Mouse (Mus musculus) stomach, embryonic 16.5 days (tissue): ENCODE measurements around the gene Morc3. TPM values are rescaled to one million over a fixed set of nuclear protein-coding genes. Genes with fewer than 3 reads are reported as not detected.

Source experiments
- ATAC-seq: fragments of 200-750 bp; cut with Nextera tagmentation; 2 replicates; pipeline ENCODE4 v1.8.0; 2017; ENCODE audit warnings: moderate number of reproducible peaks, moderate TSS enrichment; ENCODE audit not compliant: insufficient read depth, low FRiP score
- H3K27ac ChIP-seq: fragments of 300-500 bp; sonication (generic); 2 replicates; pipeline ENCODE4 v1.5.1; 2014; ENCODE audit warnings: low read length
- H3K27me3 ChIP-seq: fragments of 300-500 bp; sonication (generic); 2 replicates; pipeline ENCODE4 v1.6.1; 2014; ENCODE audit warnings: low read length, control low read depth, mixed read lengths; ENCODE audit not compliant: control insufficient read depth, insufficient read depth
- H3K36me3 ChIP-seq: fragments of 300-500 bp; sonication (generic); 2 replicates; pipeline ENCODE4 v1.6.1; 2014; ENCODE audit warnings: low read length; ENCODE audit not compliant: control insufficient read depth, insufficient read depth
- H3K4me1 ChIP-seq: fragments of 300-500 bp; sonication (generic); 2 replicates; pipeline ENCODE4 v1.6.1; 2014; ENCODE audit warnings: low read length, control low read depth, mixed read lengths; ENCODE audit not compliant: control insufficient read depth, insufficient read depth
- H3K4me2 ChIP-seq: fragments of 300-500 bp; sonication (generic); 2 replicates; pipeline ENCODE4 v1.6.1; 2014; ENCODE audit warnings: low read depth, low read length, mixed read lengths
- H3K4me3 ChIP-seq: fragments of 300-500 bp; sonication (generic); replicated peaks from 2 replicates; pipeline ENCODE4 v1.5.1; 2014; ENCODE audit warnings: mild to moderate bottlenecking, low read length
- H3K9ac ChIP-seq: fragments of 300-500 bp; sonication (generic); 2 replicates; pipeline ENCODE4 v1.6.1; 2014; ENCODE audit warnings: low read length
- H3K9me3 ChIP-seq: fragments of 300-500 bp; sonication (generic); replicated peaks from 2 replicates; pipeline ENCODE4 v1.6.1; 2016; ENCODE audit warnings: low read length, control low read depth; ENCODE audit not compliant: control insufficient read depth
- WGBS: fragments of 180-500 bp; shearing (Covaris S2); extraction: QIAGEN DNeasy Blood & Tissue Kit; methylation state at CpG from one replicate; pipeline ENCODE4 v1.1.7; 2014; 5-methylcytosine and 5-hydroxymethylcytosine counted together
- polyA plus RNA-seq: library from polyadenylated mRNA; unstranded; fragments of >200 nt; fragmentation: Nextera tagmentation; extraction: Ambion mirVana; gene quantifications from 2 replicates; pipeline ENCODE4 v1.2.1, GENCODE M21; 2015

Morc3 gene
- polyA plus RNA-seq, 1 experiment from 2014 or later = 34.8 TPM

DNA sequence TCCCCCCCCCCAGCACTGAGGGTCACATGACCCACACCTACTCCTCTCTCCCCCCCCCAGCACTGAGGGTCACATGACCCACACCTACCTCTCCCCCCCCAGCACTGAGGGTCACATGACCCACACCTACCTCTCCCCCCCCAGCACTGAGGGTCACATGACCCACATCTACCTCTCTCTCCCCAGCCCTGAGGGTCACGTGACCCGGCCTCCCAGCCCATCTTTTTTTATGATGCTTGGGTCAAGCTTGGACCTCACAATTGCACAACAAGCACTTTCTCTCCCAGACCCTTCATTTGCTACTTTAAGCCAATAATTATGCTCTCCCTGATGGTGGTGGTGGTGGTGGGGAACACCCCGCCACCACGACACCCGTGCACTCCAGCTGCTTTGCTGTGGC, 36.5 kb upstream of the Morc3 start:
- Histone ChIP-seq H3K4me3 (no peak overlapping the region), H3K4me2 (no peak overlapping the region), H3K36me3 (peaks cover 3% of the 10 kb centered on the region; the same call in 1 of the 2 replicates), H3K27me3 (no peaks in the 10 kb centered on the region), H3K9me3 (no peaks in the 10 kb centered on the region), H3K4me1 (peaks cover 19% of the 10 kb centered on the region), H3K9ac (no peak overlapping the region), H3K27ac (no peak overlapping the region)
- WGBS = 94% methylated on average over 5 of the region's 5 CpGs
- no peak for ATAC-seq

DNA sequence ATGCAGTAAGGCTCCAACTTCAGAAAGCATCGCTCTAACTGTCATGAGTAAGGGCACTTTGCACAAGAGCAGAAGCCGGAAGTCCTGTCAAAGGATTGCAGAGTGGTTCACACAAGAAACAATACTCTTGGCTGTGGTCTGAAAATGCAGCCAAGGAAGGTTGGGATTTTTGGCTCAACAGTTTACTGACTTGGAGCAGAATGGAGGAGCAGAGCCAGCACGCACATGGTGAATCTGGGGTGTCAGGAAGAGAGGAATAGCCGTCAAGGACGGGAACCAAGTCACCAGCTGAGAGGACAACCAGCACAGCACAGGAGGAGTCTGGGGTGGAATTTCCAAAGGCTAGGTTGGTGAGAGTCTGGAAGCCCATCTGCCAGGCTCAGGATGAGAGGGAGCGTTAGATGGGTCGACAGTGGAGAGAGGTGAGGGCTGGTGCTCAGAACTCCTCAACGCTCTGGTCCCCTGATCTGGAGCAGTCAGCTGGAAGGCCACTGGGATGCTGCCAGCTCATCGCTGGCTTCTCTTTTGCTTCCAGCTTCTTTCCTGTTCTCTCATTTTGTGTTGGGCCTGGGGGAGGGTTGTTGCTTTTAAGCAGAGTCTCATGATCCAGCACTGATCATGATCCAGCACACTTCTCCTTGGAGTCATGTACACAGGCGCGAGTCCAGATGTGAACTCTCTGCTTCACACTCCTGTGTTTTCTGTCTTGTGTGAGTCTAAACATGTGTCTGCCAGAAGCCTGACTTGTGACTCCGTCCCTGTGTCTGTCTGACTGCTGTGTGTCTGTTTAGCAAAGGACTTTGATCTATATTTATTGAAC, 34.7 kb upstream of the Morc3 start:
- Histone ChIP-seq H3K4me3 (no peak overlapping the region), H3K27ac (peak overlapping the region; percentile 70), H3K36me3 (peaks cover 10% of the 10 kb centered on the region), H3K4me1 (peaks cover 19% of the 10 kb centered on the region), H3K27me3 (no peaks in the 10 kb centered on the region), H3K9ac (no peak overlapping the region), H3K9me3 (no peaks in the 10 kb centered on the region), H3K4me2 (no peak overlapping the region)
- peak; percentile 55; the same call in 1 of the 2 replicates for ATAC-seq
- 64% methylated on average over 12 of the region's 12 CpGs for WGBS

DNA sequence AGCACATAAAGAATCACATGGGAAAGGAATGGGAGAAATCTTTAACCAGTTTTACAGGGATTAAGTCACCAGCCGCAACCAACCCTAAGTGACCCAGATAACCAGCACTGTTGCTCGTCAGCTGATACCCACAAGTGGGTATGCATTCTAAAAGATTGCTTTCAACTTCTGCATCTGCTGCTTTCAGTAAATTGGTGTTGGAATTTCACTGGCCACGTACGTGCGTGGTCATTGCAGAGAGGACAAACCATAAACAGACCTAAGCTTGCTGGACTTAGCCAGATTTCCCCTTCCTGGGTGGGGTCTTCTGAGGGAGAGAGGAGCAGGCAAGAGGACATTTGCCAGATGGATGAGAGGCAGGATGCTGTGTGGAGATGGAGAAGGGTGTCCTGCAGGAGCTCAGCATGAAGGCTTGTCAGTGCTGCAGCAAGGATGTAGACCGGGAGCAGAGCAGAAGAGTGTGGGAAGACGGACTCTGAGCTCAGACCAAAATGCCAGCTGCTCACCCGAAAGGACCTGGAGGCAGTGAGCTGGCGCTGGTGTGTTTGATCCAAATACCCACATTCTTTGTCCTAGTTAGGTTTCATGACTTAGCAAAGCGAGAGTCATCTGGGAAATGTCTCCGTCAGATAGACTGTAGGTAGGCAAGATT, 34.0 kb upstream of the Morc3 start:
- no peak overlapping the region for H3K4me3 ChIP-seq
- peaks cover 10% of the 10 kb centered on the region for H3K36me3 ChIP-seq
- no peaks in the 10 kb centered on the region for H3K27me3 ChIP-seq
- H3K4me2 ChIP-seq = no peak overlapping the region
- H3K27ac ChIP-seq = peak overlapping the region; percentile 70
- H3K4me1 ChIP-seq = peaks cover 17% of the 10 kb centered on the region
- H3K9ac ChIP-seq = no peak overlapping the region
- 65% methylated on average over 11 of the region's 11 CpGs for WGBS
- no peaks in the 10 kb centered on the region for H3K9me3 ChIP-seq
- ATAC-seq = peak; percentile 30; the same call in 1 of the 2 replicates

DNA sequence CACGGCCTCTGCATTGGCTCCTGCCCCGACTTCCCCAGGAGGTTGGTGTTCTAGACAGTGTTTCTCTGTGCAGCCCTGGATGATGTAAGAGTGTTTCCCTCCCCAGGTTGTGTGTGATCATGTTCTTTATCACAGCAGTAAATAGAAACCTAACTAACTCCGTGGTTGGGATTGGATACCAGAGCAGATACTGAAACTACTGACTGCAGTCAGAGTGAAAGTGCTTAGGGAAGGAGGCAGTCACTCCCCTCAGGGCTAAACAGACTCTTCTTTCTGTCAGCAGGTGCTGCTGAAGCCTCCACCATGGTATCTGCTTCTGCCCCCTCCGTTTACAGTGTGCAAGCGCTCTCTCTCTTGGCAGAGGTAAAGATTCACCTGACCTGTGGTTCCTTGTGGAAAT, 33.3 kb upstream of the Morc3 start:
- Histone ChIP-seq H3K36me3 (peaks cover 10% of the 10 kb centered on the region), H3K9ac (no peak overlapping the region), H3K4me2 (no peak overlapping the region), H3K4me1 (peaks cover 16% of the 10 kb centered on the region), H3K27ac (no peak overlapping the region), H3K4me3 (no peak overlapping the region), H3K27me3 (no peaks in the 10 kb centered on the region), H3K9me3 (no peaks in the 10 kb centered on the region)
- no peak for ATAC-seq
- 67% methylated on average over 5 of the region's 5 CpGs for WGBS

DNA sequence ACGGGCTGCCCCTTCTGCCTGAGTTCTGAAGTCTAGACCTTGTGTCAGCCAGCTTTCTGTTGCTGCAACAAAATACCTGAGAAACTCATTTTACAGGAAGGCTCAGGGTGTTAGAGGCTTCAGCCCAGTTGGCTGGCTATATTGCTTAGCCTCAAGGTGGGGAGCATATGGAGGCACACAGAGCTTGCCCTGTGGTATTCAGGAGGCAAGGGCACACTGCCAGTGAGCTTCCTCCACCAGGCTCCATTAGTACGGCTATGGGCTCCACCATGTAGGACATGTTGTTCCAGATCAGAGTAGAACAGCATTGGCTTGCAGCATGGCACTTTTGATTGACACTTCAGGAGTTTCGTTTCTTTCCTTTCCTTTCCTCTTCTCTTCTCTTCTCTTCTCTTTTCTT, 32.9 kb upstream of the Morc3 start:
- H3K27ac ChIP-seq = no peak overlapping the region
- peaks cover 16% of the 10 kb centered on the region for H3K4me1 ChIP-seq
- peaks cover 10% of the 10 kb centered on the region for H3K36me3 ChIP-seq
- no peak for ATAC-seq
- H3K9ac ChIP-seq = no peak overlapping the region
- no peak overlapping the region for H3K4me2 ChIP-seq
- H3K9me3 ChIP-seq = no peaks in the 10 kb centered on the region
- no peak overlapping the region for H3K4me3 ChIP-seq
- 87% methylated on average over 3 of the region's 3 CpGs for WGBS
- no peaks in the 10 kb centered on the region for H3K27me3 ChIP-seq

DNA sequence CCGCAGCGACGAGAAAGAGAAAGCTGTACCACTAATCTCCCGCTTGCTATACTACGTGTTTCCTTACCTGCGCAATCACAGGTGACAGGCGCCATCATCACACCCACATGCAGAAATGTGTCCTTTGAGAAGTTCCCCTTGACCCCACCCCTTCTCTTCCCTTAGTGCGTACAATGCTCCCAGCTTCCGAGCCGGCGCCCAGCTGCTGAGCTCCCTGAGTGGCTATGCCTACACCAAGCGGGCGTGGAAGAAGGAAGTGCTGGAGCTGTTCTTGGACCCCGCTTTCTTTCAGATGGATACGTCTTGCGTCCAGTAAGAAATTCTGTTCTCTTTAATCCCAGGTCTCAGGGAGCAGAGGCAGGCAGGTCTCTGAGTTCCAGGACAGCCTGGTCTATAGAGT, 32.0 kb upstream of the Morc3 start:
- 93% methylated on average over 16 of the region's 16 CpGs for WGBS
- no peak overlapping the region for H3K4me3 ChIP-seq
- H3K4me1 ChIP-seq = peaks cover 16% of the 10 kb centered on the region
- no peak overlapping the region for H3K9ac ChIP-seq
- no peak overlapping the region for H3K27ac ChIP-seq
- H3K9me3 ChIP-seq = no peaks in the 10 kb centered on the region
- no peaks in the 10 kb centered on the region for H3K27me3 ChIP-seq
- H3K36me3 ChIP-seq = peaks cover 10% of the 10 kb centered on the region
- no peak for ATAC-seq
- no peak overlapping the region for H3K4me2 ChIP-seq

DNA sequence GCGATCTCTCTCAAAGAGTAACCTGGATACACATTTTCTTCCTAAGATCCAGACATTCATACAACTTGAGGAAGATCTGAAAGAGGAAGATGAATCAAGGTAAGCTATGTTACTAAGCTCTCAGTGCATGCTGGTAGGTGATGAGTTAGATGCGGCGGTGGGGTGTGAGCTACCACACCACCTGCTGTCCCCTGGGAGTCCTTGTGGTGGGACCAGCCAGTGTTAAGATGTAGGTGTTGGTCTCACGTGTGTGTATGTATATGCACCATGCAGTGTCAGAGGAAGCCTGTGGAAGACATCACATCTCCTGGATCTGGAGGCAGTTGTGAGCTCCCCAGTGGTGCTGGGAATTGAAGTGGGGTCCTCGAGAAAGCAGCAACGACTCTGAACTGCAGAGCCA, 24.8 kb upstream of the Morc3 start:
- H3K27ac ChIP-seq = peak overlapping the region; percentile 73; the same call in 1 of the 2 replicates

DNA sequence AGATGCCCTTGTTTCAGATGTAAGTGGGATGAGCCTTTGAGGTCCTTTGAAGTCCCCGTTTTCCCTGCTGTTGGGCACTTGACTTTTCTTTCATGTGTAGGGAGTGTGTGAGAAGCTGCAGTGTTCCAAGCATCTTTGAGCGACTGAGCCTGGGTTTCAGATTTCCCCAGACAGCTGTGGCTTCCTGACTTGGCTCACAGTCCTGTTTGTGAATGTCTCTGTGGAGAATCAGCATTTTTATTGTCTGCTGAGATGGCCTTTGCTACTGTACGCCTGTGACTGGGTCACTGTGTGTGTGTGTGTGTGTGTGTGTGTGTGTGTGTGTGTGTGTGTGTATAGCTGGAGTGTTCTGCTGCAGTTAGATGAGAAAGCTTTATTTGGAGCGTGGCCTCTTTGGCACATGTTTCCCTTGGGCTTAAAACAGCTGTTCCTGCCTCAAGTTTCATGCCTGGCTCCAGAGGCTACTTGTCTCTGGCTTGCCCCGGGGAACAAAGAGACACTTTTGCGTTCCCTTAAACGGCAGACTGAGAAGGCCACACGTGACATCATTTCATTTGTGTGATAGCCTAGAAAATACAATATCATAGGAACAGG, 23.9 kb upstream of the Morc3 start:
- WGBS = 26% methylated on average over 8 of the region's 8 CpGs
- peaks cover 10% of the 10 kb centered on the region; the same call in 1 of the 2 replicates for H3K36me3 ChIP-seq
- peaks cover 18% of the 10 kb centered on the region for H3K4me1 ChIP-seq
- H3K4me3 ChIP-seq = no peak overlapping the region
- ATAC-seq = peak; percentile 73; the same call in 1 of the 2 replicates
- H3K27me3 ChIP-seq = no peaks in the 10 kb centered on the region
- H3K27ac ChIP-seq = peak overlapping the region; percentile 73
- peaks cover 2% of the 10 kb centered on the region; the same call in 1 of the 2 replicates for H3K9me3 ChIP-seq
- no peak overlapping the region for H3K9ac ChIP-seq
- no peak overlapping the region for H3K4me2 ChIP-seq

More for the DNA sequence above, 24.8 kb upstream of the Morc3 start:
- peaks cover 10% of the 10 kb centered on the region; the same call in 1 of the 2 replicates for H3K36me3 ChIP-seq
- H3K9me3 ChIP-seq = peaks cover 2% of the 10 kb centered on the region; the same call in 1 of the 2 replicates
- H3K4me1 ChIP-seq = peaks cover 18% of the 10 kb centered on the region
- H3K27me3 ChIP-seq = no peaks in the 10 kb centered on the region
- H3K4me2 ChIP-seq = no peak overlapping the region
- no peak overlapping the region for H3K4me3 ChIP-seq
- no peak overlapping the region for H3K9ac ChIP-seq
- ATAC-seq = no peak
- WGBS = 91% methylated on average over 6 of the region's 6 CpGs
